Mouse (Mus musculus) monocyte, adult 2 months (primary cell): Measurements from ENCODE around the gene Zbtb40.

Experiments
- DNase-seq, 2 experiments: peaks; one replicate each; pipeline ENCODE4 v3.0.0; 2022; ENCODE audit warnings: low spot score in 2 of 2, low read depth in 1 of 2

Gene Zbtb40

GRCm38 (mm10) chr4:137033115-137033887, 15.3 kb downstream of the Zbtb40 start:
- DNase-seq = no peak

GRCm38 (mm10) chr4:137032456-137032855, 16.1 kb downstream of the Zbtb40 start:
- no peak for DNase-seq

DNA sequence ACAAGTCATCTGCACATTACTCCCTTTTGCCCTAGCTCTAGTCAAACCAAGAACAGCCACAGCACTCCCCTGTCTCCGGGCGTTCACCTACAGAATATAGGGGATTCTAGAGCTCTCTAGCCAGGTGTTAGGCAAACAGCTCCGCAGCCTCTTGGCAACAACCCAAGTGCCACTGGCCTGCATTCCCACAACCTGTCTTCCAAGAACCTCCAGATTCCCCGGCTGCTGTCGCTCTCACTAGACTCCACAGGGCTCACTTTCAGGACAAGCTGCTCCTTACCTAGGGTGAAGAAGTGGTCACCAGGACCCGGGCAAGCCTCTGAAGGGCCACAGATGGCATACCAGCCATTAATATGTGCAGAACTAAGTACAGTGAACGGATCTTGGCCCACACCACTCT, 17.3 kb downstream of the Zbtb40 start:
- no peak for DNase-seq

DNA sequence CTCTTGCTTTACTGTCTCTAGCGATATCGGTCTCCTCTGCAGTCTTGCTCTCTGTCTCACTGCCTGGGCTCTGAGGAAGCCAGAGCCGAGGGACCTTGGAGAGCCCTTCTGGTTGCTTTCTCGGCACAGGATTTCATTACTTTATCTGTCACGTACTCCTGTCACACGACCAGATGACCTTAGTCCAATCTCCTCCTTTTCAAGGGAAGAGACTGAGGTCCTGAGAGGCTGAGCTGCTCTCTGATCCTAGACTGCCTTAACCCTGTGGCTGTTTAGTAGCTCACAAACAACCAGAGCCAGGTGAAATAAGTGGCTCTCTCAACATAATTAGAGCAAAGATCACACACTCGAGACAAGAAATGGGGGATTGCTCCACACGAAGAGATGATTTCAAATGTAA, 19.3 kb downstream of the Zbtb40 start:
- no peak for DNase-seq

- no peak for DNase-seq
Measured at GRCm38 (mm10) chr4:137027051-137027450, 21.6 kb downstream of the Zbtb40 start.

DNA sequence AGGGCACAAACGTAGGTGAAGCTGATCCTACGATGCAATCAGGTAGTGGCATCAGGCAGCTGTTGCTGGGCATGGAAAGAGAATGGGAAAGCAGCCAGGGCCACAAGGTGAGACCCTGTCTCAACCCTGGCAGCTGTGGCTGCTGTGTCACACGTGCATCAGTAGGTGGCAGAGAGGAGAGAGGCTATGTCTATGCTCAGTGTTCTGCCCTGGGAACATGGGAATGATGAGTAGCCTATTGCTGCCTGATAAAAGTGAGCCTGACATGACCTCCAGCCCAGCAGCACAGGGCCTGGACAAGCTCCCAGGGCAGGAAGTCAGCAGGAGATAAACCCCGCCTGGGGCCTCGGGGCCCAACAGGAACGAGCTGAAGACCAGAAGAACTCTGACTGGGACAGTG, 23.0 kb downstream of the Zbtb40 start:
- DNase-seq = no peak

GRCm38 (mm10) chr4:137025133-137025532, 23.5 kb downstream of the Zbtb40 start:
- DNase-seq = no peak

DNA sequence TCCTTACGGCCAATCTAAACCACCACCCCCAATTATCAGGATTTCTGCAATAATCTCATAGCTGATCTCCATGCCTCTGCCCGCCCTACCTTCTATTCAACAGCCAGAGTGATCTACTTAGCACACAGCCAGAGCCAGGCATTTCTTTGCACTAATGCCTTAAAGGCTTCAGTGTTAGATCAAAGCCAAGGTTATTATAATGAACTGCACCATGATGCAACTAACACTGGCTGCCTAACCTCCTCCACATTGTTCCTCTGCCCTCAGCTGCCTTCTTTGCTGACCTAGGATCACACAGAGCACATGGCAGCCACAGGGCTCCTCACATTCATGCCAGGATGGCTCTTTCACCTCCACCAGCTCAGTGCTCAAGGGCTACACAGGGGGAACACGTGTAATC, 28.5 kb downstream of the Zbtb40 start:
- no peak for DNase-seq

DNA sequence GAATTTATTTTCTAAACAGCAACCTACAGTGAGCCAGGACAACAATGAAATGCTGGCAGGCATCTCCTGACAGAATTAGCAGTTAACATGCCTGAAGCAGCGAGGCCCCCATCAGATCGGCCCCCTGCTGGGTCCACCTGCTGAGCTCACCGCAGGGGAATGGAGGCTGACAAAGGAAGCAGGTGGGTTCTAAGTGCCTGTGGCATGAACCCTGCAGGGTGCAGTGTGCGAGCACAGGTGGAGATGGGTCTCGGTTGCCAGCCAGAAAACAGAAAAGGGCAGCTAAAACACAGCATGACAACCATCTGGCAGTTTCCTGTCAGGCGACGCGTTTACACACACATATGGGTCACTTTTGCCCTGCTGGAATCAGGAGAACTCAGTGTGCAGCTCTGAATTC, 32.7 kb downstream of the Zbtb40 start:
- no peak for DNase-seq

DNA sequence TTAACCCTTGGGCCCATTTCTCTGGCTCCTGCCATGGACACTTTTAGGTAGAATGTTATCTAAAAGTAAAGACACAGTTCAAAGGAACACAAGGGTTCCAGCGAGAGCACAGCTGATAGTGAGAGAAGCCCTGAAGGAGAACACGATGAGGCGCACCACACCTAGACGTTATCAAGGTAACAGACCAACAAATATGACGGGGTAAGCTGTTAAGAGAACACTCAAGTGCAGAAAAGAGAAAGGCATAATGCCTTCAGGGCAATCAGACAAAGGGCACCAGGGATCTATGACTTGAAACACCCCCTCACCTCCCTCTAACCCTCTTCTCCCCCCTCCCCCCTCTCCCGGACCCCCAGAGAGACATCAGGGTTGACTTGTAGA, 33.1 kb downstream of the Zbtb40 start:
- no peak for DNase-seq

GRCm38 (mm10) chr4:137014654-137015475, 33.7 kb downstream of the Zbtb40 start:
- DNase-seq = no peak

DNA sequence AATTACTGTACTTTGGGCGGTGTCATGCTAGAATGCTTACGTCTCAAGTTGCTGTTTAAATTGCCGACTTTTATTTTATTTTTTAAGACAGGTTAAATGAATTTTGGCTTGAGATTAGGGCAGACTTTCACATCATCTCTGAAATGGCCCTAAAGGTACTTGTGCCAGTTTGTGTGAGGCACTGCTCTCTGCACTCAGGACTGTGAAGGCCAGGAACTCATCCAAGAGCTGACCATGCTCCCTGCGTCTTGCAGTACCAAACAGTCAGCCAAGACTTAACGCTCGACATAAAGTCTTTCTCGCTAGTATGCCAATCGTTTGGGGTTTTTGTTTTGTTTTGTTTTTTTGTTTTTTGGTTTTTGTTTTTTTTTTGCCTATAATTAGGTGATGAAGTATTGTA, 34.5 kb downstream of the Zbtb40 start:
- no peak for DNase-seq

GRCm38 (mm10) chr4:137006966-137007365, 41.6 kb downstream of the Zbtb40 start:
- no peak for DNase-seq

DNA sequence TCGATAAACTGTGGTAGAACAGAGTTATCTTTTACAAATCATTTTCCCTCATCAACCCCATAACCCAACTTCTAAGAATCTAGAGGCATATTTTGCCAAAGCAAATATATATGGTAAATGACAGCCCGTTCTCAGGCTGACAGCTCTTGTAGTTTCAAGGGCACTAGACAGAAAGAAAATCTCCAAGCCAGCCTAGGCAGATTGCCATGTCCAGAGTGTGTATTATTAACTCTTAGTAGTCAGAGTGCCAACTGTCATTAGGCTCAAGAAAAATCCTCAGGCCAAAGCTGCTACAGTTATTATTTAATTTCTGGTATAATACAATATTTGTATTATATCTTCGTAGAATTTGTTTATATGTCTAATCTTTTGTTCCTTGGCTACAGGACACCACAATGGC, 46.8 kb downstream of the Zbtb40 start:
- DNase-seq = no peak

DNA sequence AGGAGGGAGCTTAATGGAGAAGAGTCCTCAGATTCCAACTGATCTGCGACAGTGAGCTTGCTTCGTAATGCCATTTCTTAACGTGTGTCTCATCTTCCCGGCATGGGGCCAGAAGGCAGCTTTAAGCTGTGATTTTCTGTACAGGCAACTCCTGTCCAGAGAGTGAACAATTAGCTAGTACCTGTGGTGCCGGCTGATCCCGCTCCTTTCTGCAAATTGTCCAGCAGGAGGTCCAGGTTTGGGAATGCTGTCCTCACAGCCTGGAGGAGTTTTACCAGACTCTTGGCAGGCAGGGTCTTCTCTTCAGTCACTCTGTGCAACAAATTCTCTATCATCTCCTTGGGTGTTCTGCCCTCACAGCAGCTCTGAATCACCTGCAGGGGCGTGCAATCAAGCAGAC, 47.6 kb downstream of the Zbtb40 start:
- no peak for DNase-seq

- no peak for DNase-seq
Measured at GRCm38 (mm10) chr4:136998371-136998770, 50.2 kb downstream of the Zbtb40 start.

GRCm38 (mm10) chr4:136997723-136998345, 50.8 kb downstream of the Zbtb40 start:
- no peak for DNase-seq

DNA sequence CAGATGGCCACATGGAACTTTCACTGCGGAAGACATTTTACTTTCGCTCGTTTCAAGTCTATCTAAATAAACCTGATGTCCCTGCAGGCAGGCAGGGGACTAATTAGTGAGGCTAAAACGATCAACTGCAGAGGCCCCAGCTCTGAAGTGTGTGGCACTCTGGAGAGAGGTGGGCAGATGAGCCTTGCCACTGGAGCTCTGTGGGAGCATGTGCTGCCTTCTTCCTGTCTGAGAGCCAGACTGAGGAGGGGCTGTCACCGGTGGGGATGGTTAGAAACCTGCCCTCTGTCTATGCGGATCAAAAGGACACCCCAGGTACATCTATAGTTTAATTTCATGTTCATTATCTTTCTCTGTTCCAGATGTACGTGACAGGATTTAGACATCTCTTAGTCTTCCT, 51.7 kb downstream of the Zbtb40 start:
- DNase-seq = no peak

DNA sequence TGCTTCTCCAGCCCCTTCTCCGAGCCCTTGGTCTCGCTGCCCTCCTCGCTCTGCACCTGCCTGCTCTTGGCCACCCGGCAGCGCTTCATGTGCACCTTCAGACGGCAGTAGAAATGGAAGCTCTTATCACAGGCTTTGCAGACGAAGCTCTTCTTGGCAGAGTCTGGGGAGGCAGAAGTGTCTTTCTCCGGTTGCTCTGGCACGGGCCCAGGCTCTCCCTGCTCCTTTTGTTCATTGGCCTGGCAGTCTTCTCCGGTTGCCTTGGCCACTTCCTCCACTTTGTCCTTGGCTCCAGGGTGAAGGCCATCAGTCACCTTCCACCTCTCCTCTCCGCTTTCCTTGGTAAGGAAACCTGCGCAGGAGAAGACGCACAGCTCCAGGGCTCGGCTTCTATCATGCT, 53.2 kb downstream of the Zbtb40 start:
- no peak for DNase-seq

DNA sequence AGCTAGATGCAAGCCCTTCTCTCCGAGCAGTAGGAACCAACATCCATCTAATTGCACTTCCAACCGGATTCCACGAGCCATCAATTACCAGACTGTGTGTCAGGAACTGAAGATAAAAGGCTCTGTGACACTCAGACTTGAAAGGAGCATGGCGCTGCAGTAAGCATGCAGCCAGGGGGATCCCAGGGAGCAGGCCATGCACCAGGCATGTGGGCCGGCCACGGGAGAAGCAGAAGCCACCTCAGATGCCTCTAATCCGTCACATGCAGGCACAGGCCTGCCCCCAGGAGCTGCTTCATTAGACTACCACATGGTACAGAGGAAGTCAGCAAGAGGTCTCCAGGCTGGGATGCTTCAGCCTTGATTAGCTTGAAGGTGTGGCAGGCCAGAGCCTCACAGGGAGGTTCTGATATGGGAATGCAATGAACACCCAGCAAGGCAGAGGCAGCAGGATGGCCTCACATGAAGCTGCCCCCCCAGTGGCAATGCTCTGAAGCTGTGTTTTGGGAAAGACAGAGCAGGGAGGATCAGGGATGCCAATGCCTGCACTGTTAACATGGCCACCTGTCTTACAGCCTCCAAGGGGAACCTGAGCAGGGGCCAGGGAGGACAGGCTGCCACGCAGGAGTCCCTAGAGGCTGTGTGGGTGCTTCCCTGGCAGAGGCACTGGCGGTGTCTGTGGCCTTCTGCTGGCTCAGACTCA, 66.5 kb downstream of the Zbtb40 start:
- no peak for DNase-seq

GRCm38 (mm10) chr4:136981347-136981746, 67.3 kb downstream of the Zbtb40 start:
- DNase-seq = no peak

DNA sequence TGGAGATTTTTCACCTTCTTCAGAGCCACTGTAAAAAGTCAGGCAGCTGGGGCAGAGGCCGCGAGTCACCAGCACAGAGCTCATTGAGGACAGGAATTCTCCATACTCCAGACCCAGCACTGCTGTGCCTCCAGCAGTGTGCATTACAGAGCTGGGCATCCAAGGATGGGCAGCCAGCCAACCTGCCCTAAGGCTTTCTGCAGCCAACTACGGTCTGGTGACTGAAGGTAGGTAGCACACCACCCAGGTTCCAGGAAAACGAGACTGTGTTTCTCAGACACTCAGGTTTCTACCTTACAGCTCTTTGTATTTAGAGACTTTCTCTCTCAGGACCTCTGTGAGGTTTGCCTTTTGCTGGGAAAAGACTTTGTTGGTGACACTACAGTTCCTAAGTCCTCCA, 67.7 kb downstream of the Zbtb40 start:
- DNase-seq = no peak
